Mouse (Mus musculus) skeletal muscle tissue, postnatal 0 days (tissue): ENCODE measurements around the gene Tpr. TPM values are rescaled to one million over a fixed set of nuclear protein-coding genes. Genes with fewer than 3 reads are reported as not detected.

Experiments
- polyA plus RNA-seq: library from polyadenylated mRNA; unstranded; fragments of >200 nt; fragmentation: Nextera tagmentation; extraction: Ambion mirVana; gene quantifications from 2 replicates; pipeline ENCODE4 v1.2.1, GENCODE M21; 2015

Tpr gene
- 103 and 108 TPM in 2 replicates for polyA plus RNA-seq

GRCm38 (mm10) chr1:150392638-150393487 is at the start of gene Tpr, which contains the start of gene Odr4:
Tpr (plus strand) TSS chr1:150392838.
Odr4 (minus strand) TSS chr1:150393080.

DNA sequence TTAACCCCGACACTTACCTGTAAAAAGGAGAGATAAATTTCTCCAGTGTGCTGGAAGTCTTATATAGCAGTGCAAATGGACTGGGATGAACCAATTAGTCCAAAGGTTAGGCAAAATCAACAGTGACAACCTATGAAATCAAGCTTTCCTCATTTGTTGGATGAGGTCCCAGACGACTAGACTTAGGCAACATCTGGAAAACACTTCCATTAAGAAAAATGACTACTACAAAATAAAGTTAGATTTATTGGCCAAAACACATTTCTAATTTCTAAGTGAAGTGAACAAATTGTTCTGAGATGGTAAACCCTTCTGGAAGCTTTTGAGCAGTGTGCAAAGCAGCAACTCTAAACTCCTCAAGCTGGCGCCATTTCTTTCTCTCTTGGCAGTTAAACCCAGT is 73.5 kb downstream of the Tpr start, which contains the start of gene Prg4:
Gene Prg4 (minus strand): TSS at position 34 of the 400 bp plus-strand sequence.

Other genes with a start within 250 kb of the Tpr start
- 0.21 TPM in 1 of 2 replicates, not detected in the other for gene Pdc, start 73.4 kb upstream of the Tpr start, polyA plus RNA-seq
- 30.1 and 37.6 TPM in 2 replicates for gene Odr4, start 242 bp downstream of the Tpr start, polyA plus RNA-seq
- gene Prg4, start 73.3 kb downstream of the Tpr start, polyA plus RNA-seq: 0.59 and 0.84 TPM in 2 replicates